Mouse (Mus musculus): Measurements from ENCODE around the gene G6pc3. TPM values are rescaled to one million over a fixed set of nuclear protein-coding genes. Genes with fewer than 3 reads are reported as not detected.

G6pc3 gene
- polyA plus RNA-seq, 1 experiment from 2014 or later: 37.4 TPM

DNA sequence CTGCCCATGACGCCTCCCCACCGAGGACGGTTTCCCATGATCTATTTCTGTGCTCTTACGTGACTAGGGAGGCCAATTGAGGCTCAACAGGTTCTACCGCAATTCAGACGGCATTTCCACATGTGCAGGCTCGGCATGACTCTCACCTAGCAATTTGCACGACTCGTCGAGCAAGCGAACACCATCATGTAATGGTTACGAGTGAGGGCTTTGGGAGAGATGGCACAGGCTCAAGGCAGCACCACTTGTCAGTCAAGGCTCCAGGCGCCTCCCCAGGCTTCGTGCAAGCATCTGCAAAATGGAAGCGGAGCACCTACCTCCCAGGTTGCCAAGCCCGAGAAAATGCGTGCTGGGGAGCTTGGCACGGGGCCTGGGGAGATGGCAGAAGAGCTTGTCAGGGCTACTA, 22.5 kb downstream of the G6pc3 start:
- Histone ChIP-seq H3K27me3 (replicated peaks; ENCODE audit: control insufficient read depth, insufficient read depth, low read length) (no peaks in the 10 kb centered on the region), H3K9me3 (ENCODE audit: control insufficient read depth, low read length) (no peaks in the 10 kb centered on the region), H3K36me3 (ENCODE audit: control insufficient read depth, insufficient read depth, low read length) (peaks cover 8% of the 10 kb centered on the region), H3K4me3 (ENCODE audit: low read depth, low read length) (no peak overlapping the region), H3K9ac (ENCODE audit: low read length) (no peak overlapping the region), H3K4me2 (ENCODE audit: low read length) (no peak overlapping the region), H3K27ac (ENCODE audit: low read depth) (0 out of 2 replicates have a peak overlapping the region, but pooled peaks have one; percentile 22), H3K4me1 (replicated peaks; ENCODE audit: control insufficient read depth, insufficient read depth, low read length) (peaks cover 85% of the 10 kb centered on the region)
- ATAC-seq (replicated peaks; ENCODE audit: low FRiP score, low TSS enrichment, low read depth) (no peak), DNase-seq (ENCODE audit: low spot score) (no peak)
- WGBS: 52% methylated on average over 18 of the region's 18 CpGs

DNA sequence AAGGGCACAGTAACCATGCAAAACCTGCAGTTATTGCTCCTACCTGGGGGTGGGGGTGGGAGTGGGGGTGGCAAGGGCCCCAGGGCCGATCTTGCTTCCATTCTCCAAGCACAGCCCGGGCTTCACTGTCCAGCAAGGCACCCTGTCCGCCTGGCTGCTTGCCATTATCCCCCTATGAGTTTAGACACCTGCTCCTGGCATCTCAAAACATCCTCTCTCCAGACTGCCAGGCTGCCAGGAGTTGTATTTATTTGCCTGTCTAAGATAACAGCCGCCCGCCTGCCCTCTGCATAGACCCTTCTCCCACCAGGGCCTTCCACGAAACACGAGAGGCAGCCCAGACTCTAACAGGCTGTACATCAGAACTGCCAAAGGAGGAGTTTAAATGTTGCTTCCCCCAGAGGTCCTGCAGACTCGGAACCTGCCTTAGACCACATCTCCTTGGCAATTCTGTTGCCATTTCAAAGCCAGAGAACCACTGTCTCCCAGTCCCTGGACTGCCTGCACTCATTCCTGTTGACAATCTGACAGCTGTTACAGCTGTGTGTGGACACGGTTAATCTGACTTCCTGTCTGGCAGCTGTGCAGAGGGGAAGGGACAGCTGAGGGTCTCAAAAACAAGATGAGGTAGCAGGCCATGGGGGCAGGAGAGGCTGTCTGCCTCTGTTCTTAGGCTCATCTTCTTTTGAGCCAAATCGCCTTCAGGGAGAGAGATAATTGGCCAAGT, 25.2 kb downstream of the G6pc3 start:
- Histone ChIP-seq H3K9me3 (ENCODE audit: control insufficient read depth, low read length) (no peaks in the 10 kb centered on the region), H3K4me3 (ENCODE audit: low read depth, low read length) (no peak overlapping the region), H3K4me1 (replicated peaks; ENCODE audit: control insufficient read depth, insufficient read depth, low read length) (peaks cover 88% of the 10 kb centered on the region), H3K36me3 (ENCODE audit: control insufficient read depth, insufficient read depth, low read length) (0 out of 2 replicates have a peak, but pooled peaks cover 6% of the 10 kb centered on the region), H3K27ac (ENCODE audit: low read depth) (peak overlapping the region; percentile 27; the same call in 1 of the 2 replicates), H3K27me3 (replicated peaks; ENCODE audit: control insufficient read depth, insufficient read depth, low read length) (no peaks in the 10 kb centered on the region), H3K4me2 (ENCODE audit: low read length) (peak overlapping the region; percentile 91), H3K9ac (ENCODE audit: low read length) (no peak overlapping the region)
- DNase-seq (ENCODE audit: low spot score): no peak
- ATAC-seq (replicated peaks; ENCODE audit: low FRiP score, low TSS enrichment, low read depth): no peak
- 25% methylated on average over 10 of the region's 10 CpGs for WGBS

DNA sequence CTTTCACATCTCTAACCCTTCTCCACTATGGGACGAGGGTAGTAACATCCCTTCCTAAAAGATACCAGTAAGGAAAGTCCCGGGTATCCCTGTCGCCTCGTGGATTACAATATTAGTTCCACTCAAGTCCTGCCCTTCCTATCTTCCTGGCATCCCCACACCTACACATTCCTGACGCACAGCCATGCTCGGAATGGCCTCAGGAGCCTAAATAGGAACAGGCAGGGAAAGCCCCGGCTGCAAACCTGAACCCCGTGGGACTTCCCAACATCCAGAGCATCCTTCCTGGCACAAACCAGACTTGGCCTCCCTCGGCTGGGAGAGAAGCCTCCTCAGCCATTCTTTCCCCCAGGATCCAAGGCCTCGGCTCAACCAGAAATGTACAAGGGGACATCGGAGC, 26.1 kb downstream of the G6pc3 start:
- peak overlapping the region; percentile 27 for H3K9ac ChIP-seq (ENCODE audit: low read length)
- H3K9me3 ChIP-seq (ENCODE audit: control insufficient read depth, low read length): no peaks in the 10 kb centered on the region
- peaks cover 91% of the 10 kb centered on the region for H3K4me1 ChIP-seq (replicated peaks; ENCODE audit: control insufficient read depth, insufficient read depth, low read length)
- no peak overlapping the region for H3K4me3 ChIP-seq (ENCODE audit: low read depth, low read length)
- WGBS: 54% methylated on average over 11 of the region's 11 CpGs
- no peaks in the 10 kb centered on the region for H3K27me3 ChIP-seq (replicated peaks; ENCODE audit: control insufficient read depth, insufficient read depth, low read length)
- no peak for DNase-seq (ENCODE audit: low spot score)
- 0 out of 2 replicates have a peak, but pooled peaks cover 6% of the 10 kb centered on the region for H3K36me3 ChIP-seq (ENCODE audit: control insufficient read depth, insufficient read depth, low read length)
- peak overlapping the region; percentile 91 for H3K4me2 ChIP-seq (ENCODE audit: low read length)
- no peak for ATAC-seq (replicated peaks; ENCODE audit: low FRiP score, low TSS enrichment, low read depth)
- peak overlapping the region; percentile 83 for H3K27ac ChIP-seq (ENCODE audit: low read depth)

DNA sequence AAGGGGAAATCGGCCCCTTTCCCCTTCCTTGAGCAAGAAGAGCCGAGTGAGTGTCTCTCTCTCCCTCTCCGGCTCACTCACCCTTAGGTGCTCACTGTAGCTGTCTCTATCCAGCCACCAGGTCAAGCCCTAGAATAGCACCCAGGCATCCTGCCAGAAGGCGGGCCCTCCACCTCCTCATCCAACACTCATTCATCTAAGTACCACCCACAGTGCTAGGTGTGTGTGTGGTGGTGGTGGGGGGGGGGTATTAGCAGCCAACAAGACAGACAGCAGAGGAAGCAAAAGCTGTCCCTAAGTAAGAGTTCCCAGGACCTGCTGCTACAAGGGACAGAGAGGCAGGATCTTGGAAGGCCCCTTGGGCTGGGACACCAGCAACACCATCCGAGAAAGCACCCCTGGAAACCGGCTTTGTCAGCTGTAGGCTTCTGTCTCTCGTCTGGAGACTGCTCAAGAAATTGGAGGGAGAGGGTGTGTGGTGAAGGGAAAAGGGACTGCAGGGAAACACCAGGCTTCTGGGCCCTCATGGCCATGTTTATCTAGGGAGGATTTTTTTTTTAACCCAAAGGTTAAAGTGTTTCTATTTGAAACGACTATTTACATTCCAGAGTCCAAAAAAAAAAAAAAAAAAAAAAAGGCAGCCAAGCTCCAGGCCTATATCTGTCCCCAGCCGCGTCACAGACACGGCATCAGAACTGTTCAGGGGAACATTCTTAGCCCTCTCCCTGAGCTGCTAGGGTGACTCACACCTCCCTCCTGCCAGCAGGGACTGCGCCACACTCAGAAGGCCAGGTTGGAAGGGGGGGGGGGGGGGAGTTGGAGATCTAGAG, 26.9 kb downstream of the G6pc3 start:
- Histone ChIP-seq H3K27ac (ENCODE audit: low read depth) (peak overlapping the region; percentile 83), H3K9me3 (ENCODE audit: control insufficient read depth, low read length) (no peaks in the 10 kb centered on the region), H3K9ac (ENCODE audit: low read length) (peak overlapping the region; percentile 27), H3K4me3 (ENCODE audit: low read depth, low read length) (peak overlapping the region; percentile 11), H3K27me3 (replicated peaks; ENCODE audit: control insufficient read depth, insufficient read depth, low read length) (no peaks in the 10 kb centered on the region), H3K4me1 (replicated peaks; ENCODE audit: control insufficient read depth, insufficient read depth, low read length) (peaks cover 88% of the 10 kb centered on the region), H3K4me2 (ENCODE audit: low read length) (peak overlapping the region; percentile 91), H3K36me3 (ENCODE audit: control insufficient read depth, insufficient read depth, low read length) (0 out of 2 replicates have a peak, but pooled peaks cover 5% of the 10 kb centered on the region)
- ATAC-seq (replicated peaks; ENCODE audit: low FRiP score, low TSS enrichment, low read depth) (peak; percentile 38; the same call in 1 of the 2 replicates), DNase-seq (ENCODE audit: low spot score) (peak; percentile 65)
- WGBS: 10% methylated on average over 12 of the region's 12 CpGs

DNA sequence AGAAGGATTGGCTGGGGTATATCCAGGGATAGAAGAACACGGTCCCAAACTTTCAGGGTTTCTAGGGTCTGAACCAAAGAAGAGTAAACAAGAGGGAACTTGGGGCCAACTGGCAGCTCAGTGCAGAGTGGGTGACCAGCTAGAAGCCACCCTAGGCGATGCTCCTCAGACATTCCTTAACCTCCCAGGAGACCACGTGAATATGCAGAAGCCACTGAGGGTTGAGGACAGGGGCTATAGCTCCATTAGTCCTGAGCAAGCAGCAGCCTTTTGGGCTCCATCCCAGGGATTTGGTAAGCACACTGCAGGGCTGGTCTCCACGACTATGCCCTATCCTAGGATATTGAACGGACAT, 27.4 kb downstream of the G6pc3 start:
- H3K36me3 ChIP-seq (ENCODE audit: control insufficient read depth, insufficient read depth, low read length): no peaks in the 10 kb centered on the region
- peaks cover 83% of the 10 kb centered on the region for H3K4me1 ChIP-seq (replicated peaks; ENCODE audit: control insufficient read depth, insufficient read depth, low read length)
- no peaks in the 10 kb centered on the region for H3K9me3 ChIP-seq (ENCODE audit: control insufficient read depth, low read length)
- H3K9ac ChIP-seq (ENCODE audit: low read length): no peak overlapping the region
- ATAC-seq (replicated peaks; ENCODE audit: low FRiP score, low TSS enrichment, low read depth) (no peak), DNase-seq (ENCODE audit: low spot score) (no peak)
- peak overlapping the region; percentile 91 for H3K4me2 ChIP-seq (ENCODE audit: low read length)
- H3K4me3 ChIP-seq (ENCODE audit: low read depth, low read length): peak overlapping the region; percentile 11
- no peaks in the 10 kb centered on the region for H3K27me3 ChIP-seq (replicated peaks; ENCODE audit: control insufficient read depth, insufficient read depth, low read length)
- WGBS: 16% methylated on average over 5 of the region's 5 CpGs
- H3K27ac ChIP-seq (ENCODE audit: low read depth): peak overlapping the region; percentile 83

DNA sequence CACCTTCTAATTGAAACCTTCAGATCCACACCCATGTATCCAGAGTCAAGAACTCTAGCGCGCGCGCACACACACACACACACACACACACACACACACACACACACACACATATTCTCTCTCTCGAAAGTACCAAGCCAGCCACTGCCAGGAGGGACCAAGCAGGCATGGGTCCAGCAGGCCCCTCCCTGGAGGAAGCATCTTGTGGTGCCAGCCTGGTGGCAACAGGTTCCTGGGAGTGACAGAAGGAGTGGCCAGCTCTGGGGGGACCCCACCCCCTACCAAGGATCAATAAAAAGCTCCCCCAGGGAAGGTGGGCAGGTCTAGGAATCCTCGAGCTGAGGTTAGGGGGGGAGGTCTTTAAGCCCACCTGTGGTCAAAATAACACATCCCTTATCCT, 28.0 kb downstream of the G6pc3 start:
- peak overlapping the region; percentile 87; the same call in 1 of the 2 replicates for H3K27ac ChIP-seq (ENCODE audit: low read depth)
- peak overlapping the region; percentile 91 for H3K4me2 ChIP-seq (ENCODE audit: low read length)
- no peaks in the 10 kb centered on the region for H3K9me3 ChIP-seq (ENCODE audit: control insufficient read depth, low read length)
- no peaks in the 10 kb centered on the region for H3K27me3 ChIP-seq (replicated peaks; ENCODE audit: control insufficient read depth, insufficient read depth, low read length)
- peak overlapping the region; percentile 52 for H3K4me3 ChIP-seq (ENCODE audit: low read depth, low read length)
- WGBS: 44% methylated on average over 6 of the region's 6 CpGs
- DNase-seq (ENCODE audit: low spot score) (no peak), ATAC-seq (replicated peaks; ENCODE audit: low FRiP score, low TSS enrichment, low read depth) (no peak)
- peak overlapping the region; percentile 41; the same call in 1 of the 2 replicates for H3K9ac ChIP-seq (ENCODE audit: low read length)
- H3K36me3 ChIP-seq (ENCODE audit: control insufficient read depth, insufficient read depth, low read length): no peaks in the 10 kb centered on the region
- peaks cover 80% of the 10 kb centered on the region for H3K4me1 ChIP-seq (replicated peaks; ENCODE audit: control insufficient read depth, insufficient read depth, low read length)

DNA sequence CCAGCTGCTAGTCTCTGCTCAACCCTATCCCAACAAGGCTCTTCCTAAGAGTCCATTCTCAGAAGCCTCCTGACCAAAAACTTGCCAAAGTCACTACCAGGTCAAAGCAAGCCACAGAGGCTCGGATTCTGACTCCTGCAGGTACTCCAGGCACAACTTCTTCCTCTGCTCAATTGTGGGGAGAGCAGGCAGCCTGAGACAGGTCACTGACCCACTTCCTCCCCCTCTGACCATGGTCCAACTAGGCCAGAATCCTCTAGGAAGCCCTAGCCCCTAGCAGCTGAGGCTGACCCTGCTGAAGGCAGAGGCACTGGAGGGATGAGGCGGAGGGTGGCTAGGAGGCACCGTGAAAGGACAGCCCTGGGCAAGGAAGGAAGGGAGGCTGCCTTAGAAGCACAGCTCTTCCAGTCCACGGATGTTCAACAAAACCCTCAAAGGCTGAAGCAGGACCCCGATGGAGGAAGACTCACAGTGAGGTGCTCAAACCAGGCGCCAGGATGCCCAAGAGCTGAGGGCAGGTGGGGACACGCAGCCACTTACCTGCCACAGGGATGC, 28.5 kb downstream of the G6pc3 start:
- H3K4me1 ChIP-seq (replicated peaks; ENCODE audit: control insufficient read depth, insufficient read depth, low read length): peaks cover 82% of the 10 kb centered on the region
- peak overlapping the region; percentile 91 for H3K4me2 ChIP-seq (ENCODE audit: low read length)
- WGBS: 44% methylated on average over 7 of the region's 7 CpGs
- no peaks in the 10 kb centered on the region for H3K27me3 ChIP-seq (replicated peaks; ENCODE audit: control insufficient read depth, insufficient read depth, low read length)
- peak overlapping the region; percentile 41 for H3K9ac ChIP-seq (ENCODE audit: low read length)
- H3K4me3 ChIP-seq (ENCODE audit: low read depth, low read length): peak overlapping the region; percentile 52
- H3K27ac ChIP-seq (ENCODE audit: low read depth): peak overlapping the region; percentile 87
- ATAC-seq (replicated peaks; ENCODE audit: low FRiP score, low TSS enrichment, low read depth) (no peak), DNase-seq (ENCODE audit: low spot score) (no peak)
- no peaks in the 10 kb centered on the region for H3K9me3 ChIP-seq (ENCODE audit: control insufficient read depth, low read length)
- no peaks in the 10 kb centered on the region for H3K36me3 ChIP-seq (ENCODE audit: control insufficient read depth, insufficient read depth, low read length)

DNA sequence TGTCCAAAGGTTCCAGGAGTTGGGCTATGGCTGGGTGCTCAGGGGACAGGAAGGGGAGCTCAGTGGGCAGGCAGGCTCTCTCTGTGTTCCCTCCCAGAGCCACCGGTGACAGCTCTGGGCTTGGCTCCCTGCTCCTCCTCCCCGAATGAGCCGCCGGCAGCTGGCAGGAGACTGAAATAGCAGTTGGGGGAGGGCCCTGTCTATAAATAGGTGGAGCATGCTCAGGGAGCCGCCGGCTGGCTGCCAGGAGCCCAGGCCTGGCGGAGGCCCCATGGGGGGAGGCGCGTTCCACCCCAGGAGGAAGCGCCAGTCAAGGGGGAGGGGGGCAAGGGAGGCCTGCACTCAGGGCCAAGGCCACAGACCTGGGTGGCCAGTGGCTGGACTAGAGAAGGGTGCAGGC, 29.4 kb downstream of the G6pc3 start:
- peak overlapping the region; percentile 87 for H3K27ac ChIP-seq (ENCODE audit: low read depth)
- H3K4me2 ChIP-seq (ENCODE audit: low read length): peak overlapping the region; percentile 91
- ATAC-seq (replicated peaks; ENCODE audit: low FRiP score, low TSS enrichment, low read depth) (peak; percentile 75), DNase-seq (ENCODE audit: low spot score) (peak; percentile 91)
- H3K27me3 ChIP-seq (replicated peaks; ENCODE audit: control insufficient read depth, insufficient read depth, low read length): no peaks in the 10 kb centered on the region
- H3K4me1 ChIP-seq (replicated peaks; ENCODE audit: control insufficient read depth, insufficient read depth, low read length): peaks cover 79% of the 10 kb centered on the region
- no peaks in the 10 kb centered on the region for H3K9me3 ChIP-seq (ENCODE audit: control insufficient read depth, low read length)
- WGBS: 0% methylated on average over 9 of the region's 10 CpGs
- no peaks in the 10 kb centered on the region for H3K36me3 ChIP-seq (ENCODE audit: control insufficient read depth, insufficient read depth, low read length)
- H3K9ac ChIP-seq (ENCODE audit: low read length): peak overlapping the region; percentile 41
- H3K4me3 ChIP-seq (ENCODE audit: low read depth, low read length): peak overlapping the region; percentile 52
